Comparison of ENCODE assay signal across 16 mouse cellular contexts in genomic region chr7:118156461-118156860, GRCm38 (mm10).
"Had no signal": no experiment of that assay in that cellular context is flagged by ENCODE, and none has a peak within 500 bp of the region (broad histone marks: within the 10 kb centered on the region; RNA-seq: fewer than 3 reads in every experiment).

No protein-coding gene starts in this region.

- ATAC-seq: liver, embryonic 12.5 days; midbrain, embryonic 13.5 days had no signal

- H3K9me3 ChIP-seq: limb, embryonic 10.5 days; limb, embryonic 13.5 days; liver, embryonic 12.5 days; liver, embryonic 15.5 days; lung, embryonic 15.5 days; midbrain, embryonic 13.5 days had no signal

- H3K4me2 ChIP-seq: limb, embryonic 13.5 days; liver, embryonic 12.5 days; liver, embryonic 15.5 days; lung, embryonic 15.5 days; midbrain, embryonic 13.5 days had no signal

- H3K9ac ChIP-seq: limb, embryonic 13.5 days; liver, embryonic 12.5 days; liver, embryonic 15.5 days; lung, embryonic 15.5 days; midbrain, embryonic 13.5 days had no signal

- H3K27me3 ChIP-seq: limb, embryonic 13.5 days; liver, embryonic 12.5 days; liver, embryonic 15.5 days; lung, embryonic 15.5 days; midbrain, embryonic 13.5 days had no signal

- DNase-seq: kidney, postnatal 25 days; layer of hippocampus, adult 9-11 months; liver; lung, adult 18-20 months; lung, postnatal 14 days; thymus, adult 18-20 months; thymus, postnatal 36 days had no signal

- H3K4me3 ChIP-seq: layer of hippocampus, adult 2 months; limb, embryonic 10.5 days; limb, embryonic 13.5 days; liver, embryonic 12.5 days; liver, embryonic 15.5 days; lung, embryonic 15.5 days; midbrain, embryonic 13.5 days had no signal

- H3K27ac ChIP-seq: kidney, postnatal 0 days; layer of hippocampus, adult 2 months; limb, embryonic 10.5 days; limb, embryonic 13.5 days; liver, embryonic 12.5 days; liver, embryonic 15.5 days; lung, embryonic 15.5 days; macrophage; midbrain, embryonic 13.5 days had no signal

- H3K4me1 ChIP-seq: limb, embryonic 10.5 days; limb, embryonic 13.5 days; liver, embryonic 12.5 days; liver, embryonic 15.5 days; lung, embryonic 15.5 days; midbrain, embryonic 13.5 days had no signal
